Mouse (Mus musculus): Measurements from ENCODE around the gene Echdc2.
"Not testable (repeated sequence)": the region's sequence is repeated elsewhere in the genome, so short reads cannot be mapped to it uniquely, and the experiment has no call there.

Gene Echdc2

DNA sequence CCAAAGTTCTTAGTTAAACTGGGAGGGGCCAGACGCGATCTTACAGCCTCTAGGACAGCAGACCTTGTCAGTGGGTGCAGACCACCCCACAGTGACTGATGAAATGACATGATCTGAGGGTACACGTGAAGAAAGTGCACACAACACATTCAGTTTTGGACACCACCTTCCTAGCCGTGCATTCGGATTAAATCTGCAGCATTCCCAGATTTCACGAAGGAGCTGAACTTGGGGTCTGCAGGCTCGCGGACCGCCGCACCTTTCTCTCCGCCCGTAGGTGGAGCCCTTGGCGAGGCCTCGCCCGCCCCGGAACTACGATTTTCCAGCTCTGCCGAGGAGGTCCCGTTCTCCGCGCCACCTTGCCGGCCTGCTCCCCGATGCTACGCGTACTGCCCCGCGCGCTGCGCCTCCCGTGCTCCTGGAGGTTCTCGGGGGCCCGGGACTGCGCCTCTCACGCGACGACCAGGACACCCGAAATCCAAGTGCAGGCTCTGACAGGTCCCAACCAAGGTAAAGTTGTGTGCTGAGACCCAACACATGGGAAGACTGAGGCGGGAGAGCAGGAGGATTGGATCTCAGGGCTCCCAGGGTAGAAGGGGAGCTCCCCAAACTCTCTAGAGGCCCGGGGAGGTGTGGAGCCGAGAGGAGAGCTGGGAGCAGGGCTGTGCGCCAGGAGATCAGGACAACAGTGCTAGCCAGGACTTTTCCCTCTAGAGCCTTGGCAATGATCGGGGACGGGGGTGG is at the start of gene Echdc2:
Echdc2 (plus strand) TSS at position 286 of the 744 bp plus-strand sequence.
- peak; percentile 36 for DNase-seq (ENCODE audit: low read depth, low spot score)

DNA sequence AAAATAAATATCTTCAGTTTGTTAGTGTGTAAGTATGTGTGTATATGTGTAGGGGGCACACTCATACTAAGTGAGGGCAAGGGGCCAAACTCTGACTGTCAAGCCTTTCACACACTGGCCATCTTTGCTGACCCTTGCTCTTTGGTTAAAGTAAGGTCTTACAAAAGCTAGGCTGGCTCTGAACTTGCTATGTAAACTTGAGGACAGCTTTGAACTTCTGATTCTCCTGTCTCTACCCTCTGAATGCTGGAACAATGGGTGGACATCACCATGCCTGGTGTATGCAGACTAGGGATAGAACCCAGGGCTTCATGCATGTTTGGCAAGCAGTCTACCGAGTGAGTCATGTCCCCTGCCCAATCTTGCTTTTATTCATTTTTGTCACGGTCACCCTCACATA is 48.8 kb upstream of the Echdc2 start:
- no peak for DNase-seq (ENCODE audit: low read depth, low spot score)

DNA sequence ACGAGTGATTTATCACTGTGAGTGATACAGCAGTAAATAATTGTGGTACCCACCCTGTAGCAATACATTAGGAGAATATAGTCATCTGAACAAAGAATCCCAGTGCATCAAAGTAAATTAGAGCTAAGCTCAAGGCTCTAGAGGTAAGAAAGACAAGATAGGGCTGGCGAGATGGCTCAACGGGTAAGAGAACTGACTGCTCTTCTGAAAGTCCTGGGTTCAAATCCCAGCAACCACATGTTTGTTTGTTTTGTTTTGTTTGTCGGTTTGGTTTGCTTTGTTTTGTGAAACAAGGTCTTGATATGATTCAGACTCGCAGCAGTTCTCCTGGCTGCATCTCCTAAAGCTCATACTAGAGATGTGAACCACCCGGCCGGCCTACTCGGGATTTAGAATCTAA is 47.7 kb upstream of the Echdc2 start:
- no peak for DNase-seq (ENCODE audit: low read depth, low spot score)

- peak; percentile 81 for DNase-seq (ENCODE audit: low read depth, low spot score)
These were observed 47.0 kb upstream of the Echdc2 start for GRCm38 (mm10) chr4:108117924-108118876.

DNA sequence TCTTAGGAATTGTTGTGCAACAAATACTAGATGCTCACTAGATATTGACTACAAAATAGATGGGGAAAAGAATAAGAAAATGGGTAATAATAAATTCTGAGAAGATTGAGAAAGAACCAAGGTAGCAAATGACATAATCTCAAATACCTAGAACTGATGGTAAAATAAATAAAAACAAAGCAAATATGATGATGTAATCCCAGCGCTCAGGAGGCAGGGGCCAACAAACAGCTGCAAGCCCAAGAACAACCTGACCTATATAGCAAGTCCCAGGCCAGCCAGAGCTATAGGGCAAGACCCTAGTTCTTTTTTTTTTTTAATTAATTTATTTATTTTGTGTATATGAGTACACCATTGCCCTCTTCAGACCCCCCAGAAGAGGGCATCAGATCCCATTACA is 41.1 kb upstream of the Echdc2 start:
- DNase-seq (ENCODE audit: low read depth, low spot score) = no peak

GRCm38 (mm10) chr4:108126260-108126659 is 39.0 kb upstream of the Echdc2 start:
- no peak for DNase-seq (ENCODE audit: low read depth, low spot score)

- DNase-seq (ENCODE audit: low read depth, low spot score) = no peak
These were observed 37.7 kb upstream of the Echdc2 start for GRCm38 (mm10) chr4:108127516-108127915.

- no peak for DNase-seq (ENCODE audit: low read depth, low spot score)
These were observed 36.9 kb upstream of the Echdc2 start for GRCm38 (mm10) chr4:108128339-108128738.

GRCm38 (mm10) chr4:108130452-108130851 is 34.8 kb upstream of the Echdc2 start:
- DNase-seq (ENCODE audit: low read depth, low spot score) = no peak

DNA sequence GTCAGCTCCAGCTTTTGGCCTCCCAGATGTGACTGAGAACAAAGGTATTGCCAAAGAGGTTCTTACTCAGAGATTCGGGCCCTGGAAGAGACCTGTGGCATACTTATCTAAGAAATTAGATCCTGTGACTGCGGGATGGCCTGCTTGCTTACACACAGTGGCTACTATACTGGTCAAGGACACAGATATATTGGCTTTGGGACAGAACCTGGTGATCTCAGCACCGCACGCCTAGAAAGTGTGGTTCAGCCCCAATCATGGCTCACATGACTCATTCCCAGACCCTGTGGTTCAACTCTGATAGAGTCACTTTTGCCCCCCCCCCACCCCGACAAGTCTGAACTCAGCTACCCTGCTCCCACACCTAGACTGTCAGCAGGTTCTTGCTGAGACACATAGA is 28.3 kb upstream of the Echdc2 start:
- no peak for DNase-seq (ENCODE audit: low read depth, low spot score)

DNA sequence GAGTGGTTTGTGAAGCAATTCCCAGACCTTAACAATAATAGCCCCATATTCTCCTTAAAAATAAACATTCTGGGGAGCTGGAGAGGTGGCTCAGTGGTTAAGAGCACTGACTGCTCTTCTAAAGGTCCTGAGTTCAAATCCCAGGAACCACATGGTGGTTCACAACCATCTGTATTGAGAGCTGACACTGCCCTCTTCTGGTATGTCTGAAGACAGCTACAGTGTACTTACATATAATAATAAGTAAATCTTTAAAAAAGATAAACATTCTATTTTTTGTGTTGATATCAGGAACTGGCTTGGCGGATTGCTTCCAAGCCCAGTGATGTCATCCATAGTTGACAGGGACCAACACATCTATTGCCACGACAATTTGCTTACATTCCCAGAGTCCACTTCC is 22.1 kb upstream of the Echdc2 start:
- DNase-seq (ENCODE audit: low read depth, low spot score) = not testable (repeated sequence)

GRCm38 (mm10) chr4:108143778-108144177 is 21.5 kb upstream of the Echdc2 start:
- DNase-seq (ENCODE audit: low read depth, low spot score) = no peak

DNA sequence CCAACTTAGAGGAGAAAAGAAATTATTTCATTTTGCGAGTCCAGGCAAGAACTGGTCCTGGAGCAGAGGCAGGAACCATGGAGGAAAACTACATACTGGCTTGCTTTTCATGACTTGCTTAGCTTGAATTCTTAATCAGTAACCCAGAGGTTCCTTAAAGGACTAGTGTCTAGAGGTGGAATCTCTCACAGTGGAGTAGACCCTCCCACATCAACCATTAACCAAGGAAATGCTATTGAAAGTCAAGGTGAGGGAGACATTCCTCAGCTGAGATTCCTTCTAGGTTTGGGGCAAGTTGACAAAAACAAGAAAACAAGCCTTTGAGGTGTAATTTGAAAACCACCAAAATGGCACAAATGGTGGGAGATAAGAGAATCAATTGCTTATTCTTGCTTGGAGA is 20.4 kb upstream of the Echdc2 start, which contains the start of gene Scp2:
Scp2 (minus strand) TSS at position 119 of the 400 bp plus-strand sequence.
- DNase-seq (ENCODE audit: low read depth, low spot score) = no peak

- DNase-seq (ENCODE audit: low read depth, low spot score) = peak; percentile 20
These were observed 19.7 kb upstream of the Echdc2 start for GRCm38 (mm10) chr4:108145554-108145953.

GRCm38 (mm10) chr4:108155141-108155540 is 10.1 kb upstream of the Echdc2 start:
- DNase-seq (ENCODE audit: low read depth, low spot score) = not testable (repeated sequence)

DNA sequence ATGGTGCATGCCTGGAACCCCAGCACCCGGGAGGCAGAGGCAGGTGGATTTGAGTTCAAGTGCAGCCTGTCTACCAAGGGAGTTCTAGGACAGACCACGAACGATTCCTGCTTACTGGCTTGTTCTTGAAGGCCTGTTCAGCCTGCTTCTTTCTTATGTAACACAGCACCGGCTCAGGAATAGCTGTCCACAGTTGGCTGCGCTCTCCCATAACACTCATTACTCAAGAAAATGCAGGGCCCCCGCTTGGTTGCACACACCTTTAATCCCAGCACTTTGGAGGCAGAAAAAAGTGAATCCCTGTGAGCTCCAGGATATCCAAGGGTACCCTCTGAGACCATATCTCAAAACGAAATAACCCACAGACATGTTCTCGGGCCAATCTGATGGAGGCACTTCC is 3.3 kb upstream of the Echdc2 start:
- no peak for DNase-seq (ENCODE audit: low read depth, low spot score)

GRCm38 (mm10) chr4:108163291-108163690 is 1.9 kb upstream of the Echdc2 start:
- DNase-seq (ENCODE audit: low read depth, low spot score) = no peak

DNA sequence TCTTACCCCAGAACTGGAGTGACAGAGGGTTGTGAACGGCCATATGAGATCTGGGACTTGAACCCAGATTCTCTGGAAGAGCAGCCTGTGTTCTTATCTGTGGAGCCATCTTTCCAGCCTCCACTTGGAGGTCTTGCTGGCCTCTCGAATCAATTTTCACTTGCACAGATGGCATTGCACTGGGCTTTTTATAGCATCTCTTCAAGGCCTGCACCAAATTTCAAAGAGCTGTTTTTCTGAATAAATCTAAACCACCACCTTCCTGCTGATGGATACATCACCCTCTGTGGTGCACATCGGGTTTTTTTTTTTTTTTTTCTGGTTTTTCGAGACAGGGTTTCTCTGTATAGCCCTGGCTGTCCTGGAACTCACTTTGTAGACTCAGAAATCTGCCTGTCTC is 1.6 kb downstream of the Echdc2 start:
- no peak for DNase-seq (ENCODE audit: low read depth, low spot score)

DNA sequence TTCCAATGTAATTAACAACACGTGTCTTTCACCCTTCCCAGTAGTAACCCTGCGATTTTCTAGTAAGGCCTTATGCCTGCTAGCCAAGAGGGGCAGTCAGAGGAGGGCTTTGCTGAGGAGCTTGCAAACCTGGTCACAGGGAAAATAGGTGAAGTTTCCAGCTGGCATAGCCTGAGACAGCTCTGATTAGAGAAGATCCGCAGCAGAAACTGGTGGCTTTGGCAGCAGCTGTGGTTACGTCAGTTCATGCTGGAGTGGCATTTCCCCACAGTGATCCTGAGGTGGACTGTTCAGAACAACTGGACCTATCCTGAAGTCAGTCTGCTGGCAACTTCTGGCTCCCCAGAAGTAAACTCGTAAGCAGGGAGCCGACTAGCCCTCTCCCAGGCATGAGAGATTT is 2.8 kb downstream of the Echdc2 start:
- no peak for DNase-seq (ENCODE audit: low read depth, low spot score)

- DNase-seq (ENCODE audit: low read depth, low spot score) = peak; percentile 75
These were observed 17.0 kb downstream of the Echdc2 start for GRCm38 (mm10) chr4:108182278-108182677.

DNA sequence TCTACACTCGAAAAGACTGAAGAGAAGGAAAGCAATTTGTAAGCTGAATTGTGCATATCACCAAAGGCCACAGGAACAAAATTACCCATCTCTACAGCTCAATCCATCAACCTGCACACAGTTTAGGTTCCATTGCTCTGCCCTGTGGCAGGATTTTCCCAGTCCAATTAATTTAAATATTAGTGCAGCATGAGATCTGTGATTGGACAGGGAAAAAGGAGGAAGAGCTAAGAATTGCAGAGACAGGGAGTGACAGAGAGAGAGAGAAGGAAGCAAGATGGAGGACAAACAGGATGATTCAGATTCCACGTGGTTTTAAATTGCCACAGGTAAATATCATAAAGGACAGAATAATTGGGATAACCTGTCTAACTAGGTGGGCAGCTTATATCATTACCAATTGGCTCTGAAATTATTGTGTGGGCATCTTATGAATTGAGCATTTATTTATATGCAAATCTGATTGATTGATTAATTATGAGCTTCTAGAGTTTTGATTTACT is 27.6 kb downstream of the Echdc2 start:
- DNase-seq (ENCODE audit: low read depth, low spot score) = no peak

DNA sequence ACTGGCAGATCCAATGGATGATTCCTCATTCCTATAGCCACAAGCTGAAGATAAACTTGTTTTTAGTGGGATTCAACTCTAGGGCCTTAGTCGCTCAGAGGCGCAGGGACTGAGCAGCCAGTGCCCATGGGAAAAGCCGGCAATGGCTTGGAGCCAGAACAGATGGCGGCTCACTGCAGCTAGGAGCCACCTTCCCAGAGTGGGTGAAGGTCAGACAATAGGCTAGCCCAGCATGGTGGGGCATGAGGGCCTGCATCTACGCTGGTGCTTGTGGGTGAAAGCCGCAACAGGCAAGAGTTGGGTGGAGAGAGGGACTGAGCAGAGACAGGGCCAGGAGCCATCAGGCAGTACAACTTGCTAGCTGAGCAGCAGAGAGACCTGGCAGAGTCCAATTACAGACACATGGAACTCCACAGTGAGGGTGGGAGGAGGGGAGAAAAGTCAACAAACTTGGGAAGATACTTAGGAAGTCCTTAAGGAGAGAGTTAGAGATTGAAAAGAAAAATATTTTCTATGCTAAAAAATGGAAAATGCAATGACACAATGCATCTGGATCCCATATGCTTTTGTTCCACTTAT is 31.1 kb downstream of the Echdc2 start:
- no peak for DNase-seq (ENCODE audit: low read depth, low spot score)
